Mouse (Mus musculus) testis, adult 2 months (tissue): ENCODE data around the gene Naglu. TPM values are rescaled to one million over a fixed set of nuclear protein-coding genes. Genes with fewer than 3 reads are reported as not detected.
A peak's percentile ranks its signal among the peaks of the same experiment; 100 is the strongest.

Experiments used
- H3K27ac ChIP-seq: fragments of 200-500 bp; 2 replicates; pipeline ENCODE4 v1.5.1; 2012; ENCODE audit warnings: low read depth, low read length; ENCODE audit not compliant: control insufficient read depth, insufficient read depth
- H3K27me3 ChIP-seq: fragments of 200-500 bp; 2 replicates; pipeline ENCODE4 v1.6.1; 2012; ENCODE audit warnings: mild to moderate bottlenecking, low read length, moderate library complexity; ENCODE audit not compliant: control insufficient read depth, insufficient read depth
- H3K36me3 ChIP-seq: fragments of 200-500 bp; 2 replicates; pipeline ENCODE4 v1.6.1; 2012; ENCODE audit warnings: mild to moderate bottlenecking, low read length; ENCODE audit not compliant: control insufficient read depth, insufficient read depth
- H3K4me1 ChIP-seq: fragments of 200-500 bp; 2 replicates; pipeline ENCODE4 v1.6.1; 2012; ENCODE audit warnings: low read length; ENCODE audit not compliant: control insufficient read depth, insufficient read depth
- H3K4me3 ChIP-seq: fragments of 200-500 bp; 2 replicates; pipeline ENCODE4 v1.5.1; 2012; ENCODE audit warnings: low read depth, mild to moderate bottlenecking, low read length, moderate library complexity, mixed read lengths; ENCODE audit not compliant: control insufficient read depth
- CTCF ChIP-seq: fragments of 200-500 bp; IDR thresholded peaks from 2 replicates; pipeline ENCODE4 v1.5.1; 2012; ENCODE audit warnings: low read depth, mild to moderate bottlenecking, inconsistent platforms, low read length, moderate library complexity; ENCODE audit not compliant: control insufficient read depth, insufficient read depth, insufficient replicate concordance
- POLR2A ChIP-seq: fragments of 200-500 bp; IDR thresholded peaks from 2 replicates; pipeline ENCODE4 v1.6.1; 2012; ENCODE audit warnings: low read depth, mild to moderate bottlenecking, inconsistent platforms, low read length, moderate library complexity; ENCODE audit not compliant: control insufficient read depth
- polyA plus RNA-seq: library from polyadenylated mRNA; depleted of rRNA; stranded (reverse); fragments of >200 nt; gene quantifications from 2 replicates; pipeline ENCODE4 v1.2.3, GENCODE M21; 2012

Gene Naglu
- polyA plus RNA-seq, 1 experiment: 46.2 TPM

- Histone ChIP-seq H3K27me3 (no peaks in the 10 kb centered on the region), H3K27ac (no peak within 1 kb of the TSS), H3K36me3 (no peaks in the 10 kb centered on the region; the same call in 1 of the 2 replicates), H3K4me3 (peak within 1 kb of the TSS; percentile 14; the same call in 1 of the 2 replicates), H3K4me1 (peaks cover 6% of the 10 kb centered on the region)
- TF ChIP-seq POLR2A: no peak
- TF ChIP-seq CTCF: no peak
Observed at GRCm38 (mm10) chr11:101078121-101078520, 8.3 kb downstream of the Naglu start, which contains the start of gene Hsd17b1. TSS of gene Hsd17b1 (plus strand) at chr11:101078411.

GRCm38 (mm10) chr11:101079746-101080145 is 9.9 kb downstream of the Naglu start:
- Histone ChIP-seq H3K27me3 (no peaks in the 10 kb centered on the region), H3K27ac (no peak overlapping the region), H3K4me1 (peaks cover 10% of the 10 kb centered on the region), H3K36me3 (no peaks in the 10 kb centered on the region; the same call in 1 of the 2 replicates), H3K4me3 (no peak overlapping the region)
- TF ChIP-seq POLR2A (no peak), CTCF (no peak)

GRCm38 (mm10) chr11:101080421-101080820 is 10.6 kb downstream of the Naglu start:
- TF ChIP-seq POLR2A (no peak), CTCF (no peak)
- Histone ChIP-seq H3K36me3 (no peaks in the 10 kb centered on the region; the same call in 1 of the 2 replicates), H3K27me3 (no peaks in the 10 kb centered on the region), H3K4me1 (peaks cover 10% of the 10 kb centered on the region), H3K27ac (no peak overlapping the region), H3K4me3 (no peak overlapping the region)

- H3K4me1 ChIP-seq: peaks cover 11% of the 10 kb centered on the region
- H3K27ac ChIP-seq: peak overlapping the region; percentile 45; the same call in 1 of the 2 replicates
- H3K4me3 ChIP-seq: no peak overlapping the region; the same call in 1 of the 2 replicates
- no peaks in the 10 kb centered on the region for H3K27me3 ChIP-seq
- TF ChIP-seq POLR2A: no peak
- no peak for TF ChIP-seq CTCF
- no peaks in the 10 kb centered on the region; the same call in 1 of the 2 replicates for H3K36me3 ChIP-seq
Observed at GRCm38 (mm10) chr11:101081659-101082058, 11.8 kb downstream of the Naglu start.

GRCm38 (mm10) chr11:101082208-101083082 is 12.6 kb downstream of the Naglu start, which contains the start of gene Coasy:
TSS of gene Coasy (plus strand) at chr11:101082565.
- H3K4me3 ChIP-seq: peak within 1 kb of the TSS; percentile 80
- H3K27ac ChIP-seq: peak within 1 kb of the TSS; percentile 45
- H3K36me3 ChIP-seq: no peaks in the 10 kb centered on the region
- no peaks in the 10 kb centered on the region for H3K27me3 ChIP-seq
- TF ChIP-seq POLR2A: peak; percentile 71
- TF ChIP-seq CTCF: no peak
- peaks cover 12% of the 10 kb centered on the region for H3K4me1 ChIP-seq

GRCm38 (mm10) chr11:101083083-101083697 is 13.4 kb downstream of the Naglu start:
- H3K27ac ChIP-seq: peak overlapping the region; percentile 41; the same call in 1 of the 2 replicates
- H3K27me3 ChIP-seq: no peaks in the 10 kb centered on the region
- peaks cover 18% of the 10 kb centered on the region for H3K4me1 ChIP-seq
- H3K36me3 ChIP-seq: no peaks in the 10 kb centered on the region
- peak overlapping the region; percentile 80 for H3K4me3 ChIP-seq
- TF ChIP-seq CTCF (no peak), POLR2A (no peak)

GRCm38 (mm10) chr11:101084246-101084645 is 14.4 kb downstream of the Naglu start:
- no peak for TF ChIP-seq POLR2A
- TF ChIP-seq CTCF: no peak
- no peak overlapping the region for H3K27ac ChIP-seq
- H3K4me3 ChIP-seq: no peak overlapping the region
- no peaks in the 10 kb centered on the region for H3K36me3 ChIP-seq
- H3K4me1 ChIP-seq: peaks cover 18% of the 10 kb centered on the region
- no peaks in the 10 kb centered on the region for H3K27me3 ChIP-seq
